Mouse (Mus musculus) E14TG2a.4 (cell line): ENCODE measurements around the gene Myoz2.

Source experiments
- CTCF ChIP-seq: conservative IDR thresholded peaks from 2 replicates; pipeline ENCODE4 v1.5.1; 2014; ENCODE audit warnings: low read length
- NANOG ChIP-seq: IDR thresholded peaks from 2 replicates; pipeline ENCODE4 v1.6.1; 2014; ENCODE audit warnings: borderline replicate concordance, low read length, mixed read lengths
- POU5F1 ChIP-seq: IDR thresholded peaks from 2 replicates; pipeline ENCODE4 v1.6.1; 2014; ENCODE audit warnings: low read length, borderline replicate concordance

GRCm38 (mm10) chr3:123081665-123082064 lies 46.9 kb upstream of the Myoz2 start:
- no peak for TF ChIP-seq CTCF
- no peak for TF ChIP-seq POU5F1
- TF ChIP-seq NANOG, result no peak
